Mouse (Mus musculus) heart, postnatal 10 days (tissue): ENCODE data around the gene Syna. TPM values are rescaled to one million over a fixed set of nuclear protein-coding genes. Genes with fewer than 3 reads are reported as not detected.

Experiments used
- DNase-seq, 2 experiments: peaks; one replicate each; pipeline ENCODE4 v3.0.0; 2021
- intact Hi-C: fragments of 180-260 bp; cut with DNase I; formaldehyde crosslinking; loops from one replicate; pipeline ENCODE4 v1.15.1; 2025
- total RNA-seq, 2 experiments: library from RNA; stranded (reverse); gene quantifications; 2 replicates each; pipeline ENCODE4 v1.2.3; 2021

Gene Syna
- not detected for total RNA-seq

- no peak for DNase-seq
- intact Hi-C loops, result no loop called here
Measured at GRCm38 (mm10) chr5:134560071-134560449, at the start of gene Syna. Gene Syna (minus strand): TSS chr5:134560171.

- intact Hi-C loops, result no loop called here
- DNase-seq, result peak; percentile 40 to 42
Measured at GRCm38 (mm10) chr5:134607121-134607520, 47.1 kb upstream of the Syna start.

GRCm38 (mm10) chr5:134606314-134606713 lies 46.3 kb upstream of the Syna start:
- DNase-seq, result no peak
- intact Hi-C loops, result no loop called here

- no peak for DNase-seq
- intact Hi-C loops, result no loop called here
Measured at GRCm38 (mm10) chr5:134604376-134604775, 44.4 kb upstream of the Syna start.

GRCm38 (mm10) chr5:134597711-134598110 lies 37.7 kb upstream of the Syna start:
- peak; percentile 60 to 61 for DNase-seq
- intact Hi-C loops, result no loop called here

GRCm38 (mm10) chr5:134593093-134593492 lies 33.1 kb upstream of the Syna start:
- intact Hi-C loops, result loop anchor here (5.0 kb wide), 1 partner anchor 114 kb away; no protein-coding TSS in a partner anchor
- no peak for DNase-seq

GRCm38 (mm10) chr5:134592026-134592581 lies 32.1 kb upstream of the Syna start:
- peak; percentile 66 to 78 for DNase-seq
- intact Hi-C loops, result loop anchor here (5.0 kb wide), 1 partner anchor 115 kb away; no protein-coding TSS in a partner anchor

GRCm38 (mm10) chr5:134589900-134590299 lies 29.9 kb upstream of the Syna start:
- intact Hi-C loops, result loop anchor here (5.0 kb wide), 1 partner anchor 117 kb away; no protein-coding TSS in a partner anchor
- DNase-seq, result no peak

- intact Hi-C loops, result loop anchor here (5.0 kb wide), 1 partner anchor 42 kb away; no protein-coding TSS in a partner anchor
- no peak for DNase-seq
Measured at GRCm38 (mm10) chr5:134584798-134585197, 24.8 kb upstream of the Syna start.

- DNase-seq, result no peak
- intact Hi-C loops, result loop anchor here (5.0 kb wide), 1 partner anchor 42 kb away; no protein-coding TSS in a partner anchor
Measured at GRCm38 (mm10) chr5:134583884-134584213, 23.9 kb upstream of the Syna start.

GRCm38 (mm10) chr5:134583006-134583883 lies 23.3 kb upstream of the Syna start:
- DNase-seq, result no peak
- intact Hi-C loops, result loop anchor here (5.0 kb wide), 1 partner anchor 41 kb away; no protein-coding TSS in a partner anchor

- DNase-seq, result peak; percentile 98
- intact Hi-C loops, result loop anchor here (1.0 to 5.0 kb wide), 2 partner anchors 40 to 82 kb away; no protein-coding TSS in a partner anchor
Measured at GRCm38 (mm10) chr5:134582221-134582907, 22.4 kb upstream of the Syna start.

GRCm38 (mm10) chr5:134581146-134581545 lies 21.2 kb upstream of the Syna start, which contains the start of gene Rfc2:
Gene Rfc2 (plus strand): TSS chr5:134581366.
- no peak for DNase-seq
- intact Hi-C loops, result loop anchor here (2.0 to 5.0 kb wide), 2 partner anchors 39 to 74 kb away; no protein-coding TSS in a partner anchor

- intact Hi-C loops, result no loop called here
- DNase-seq, result no peak
Measured at GRCm38 (mm10) chr5:134579135-134579534, 19.2 kb upstream of the Syna start.

GRCm38 (mm10) chr5:134577534-134577933 lies 17.6 kb upstream of the Syna start:
- no peak for DNase-seq
- intact Hi-C loops, result no loop called here

GRCm38 (mm10) chr5:134576517-134577220 lies 16.7 kb upstream of the Syna start:
- intact Hi-C loops, result no loop called here
- no peak for DNase-seq

- no peak for DNase-seq
- intact Hi-C loops, result no loop called here
Measured at GRCm38 (mm10) chr5:134575833-134576232, 15.9 kb upstream of the Syna start.

- intact Hi-C loops, result no loop called here
- DNase-seq, result peak; percentile 39 to 56
Measured at GRCm38 (mm10) chr5:134572508-134573214, 12.7 kb upstream of the Syna start.

GRCm38 (mm10) chr5:134571730-134572507 lies 11.9 kb upstream of the Syna start:
- intact Hi-C loops, result no loop called here

More at GRCm38 (mm10) chr5:134571730-134572507, 11.9 kb upstream of the Syna start:
- peak; percentile 73 to 81 for DNase-seq
